Mouse (Mus musculus): Measurements from ENCODE around the gene Sdhaf4. TPM values are rescaled to one million over a fixed set of nuclear protein-coding genes. Genes with fewer than 3 reads are reported as not detected.
"Not testable (repeated sequence)": the region's sequence is repeated elsewhere in the genome, so short reads cannot be mapped to it uniquely, and the experiment has no call there.

Sdhaf4 gene
- polyA plus RNA-seq, 1 experiment from 2014 or later, result 72.1 TPM

DNA sequence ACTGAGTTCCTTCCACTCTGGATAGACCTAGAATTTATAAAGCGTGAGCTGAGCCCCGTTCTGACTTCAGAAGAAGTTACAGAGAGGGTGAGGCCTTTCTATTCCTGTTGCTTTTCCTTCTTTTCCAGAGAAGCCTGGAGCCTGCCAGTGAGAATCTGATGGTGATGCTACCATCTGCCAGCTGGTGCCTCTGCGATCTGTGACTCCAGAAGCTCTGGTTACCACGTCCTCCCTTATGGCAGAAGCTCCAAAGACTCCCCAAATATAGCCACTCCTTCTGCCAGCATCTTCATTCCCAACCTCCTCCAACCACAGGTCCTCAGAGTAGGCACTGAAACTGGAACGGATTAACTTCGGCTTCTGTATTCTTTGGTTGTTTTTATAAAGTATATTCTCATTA, 27.2 kb downstream of the Sdhaf4 start:
- 79% methylated on average over 6 of the region's 6 CpGs for WGBS
- Histone ChIP-seq H3K4me1 (ENCODE audit: insufficient read depth) (no peaks in the 10 kb centered on the region), H3K27ac (ENCODE audit: low read depth) (no peak overlapping the region), H3K27me3 (ENCODE audit: insufficient read depth, low read length) (no peaks in the 10 kb centered on the region), H3K4me3 (ENCODE audit: low read depth, low read length) (no peak overlapping the region), H3K36me3 (ENCODE audit: insufficient read depth) (no peaks in the 10 kb centered on the region), H3K4me2 (no peak overlapping the region), H3K9me3 (ENCODE audit: low read depth, low read length) (no peaks in the 10 kb centered on the region), H3K9ac (no peak overlapping the region)
- no peak for DNase-seq
- no peak for TF ChIP-seq CTCF (IDR thresholded peaks at IDR 0.05; ENCODE audit: low read depth)
- ATAC-seq (ENCODE audit: insufficient read depth), result no peak

DNA sequence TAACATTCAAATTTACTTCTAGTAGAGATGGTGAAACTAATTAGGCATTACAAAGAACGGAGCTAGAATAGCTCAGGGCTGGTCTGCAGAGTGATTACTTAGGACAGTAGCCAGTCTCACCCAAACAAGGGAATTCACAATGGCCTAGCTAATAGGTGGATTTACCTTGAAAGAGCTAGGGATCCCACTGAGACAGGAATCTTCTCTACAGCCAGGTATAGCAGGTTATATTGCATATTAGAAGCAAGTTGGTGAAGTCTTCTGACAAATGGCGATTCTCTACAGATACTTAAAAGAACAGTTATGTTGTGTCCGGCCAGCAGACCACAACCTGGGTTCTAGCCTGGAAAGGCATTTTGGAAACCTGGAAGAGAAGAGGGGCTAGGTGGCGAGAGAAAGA, 34.3 kb downstream of the Sdhaf4 start:
- DNase-seq; ATAC-seq (ENCODE audit: insufficient read depth): not testable (repeated sequence)
- WGBS, result 77% methylated on average over 3 of the region's 4 CpGs

DNA sequence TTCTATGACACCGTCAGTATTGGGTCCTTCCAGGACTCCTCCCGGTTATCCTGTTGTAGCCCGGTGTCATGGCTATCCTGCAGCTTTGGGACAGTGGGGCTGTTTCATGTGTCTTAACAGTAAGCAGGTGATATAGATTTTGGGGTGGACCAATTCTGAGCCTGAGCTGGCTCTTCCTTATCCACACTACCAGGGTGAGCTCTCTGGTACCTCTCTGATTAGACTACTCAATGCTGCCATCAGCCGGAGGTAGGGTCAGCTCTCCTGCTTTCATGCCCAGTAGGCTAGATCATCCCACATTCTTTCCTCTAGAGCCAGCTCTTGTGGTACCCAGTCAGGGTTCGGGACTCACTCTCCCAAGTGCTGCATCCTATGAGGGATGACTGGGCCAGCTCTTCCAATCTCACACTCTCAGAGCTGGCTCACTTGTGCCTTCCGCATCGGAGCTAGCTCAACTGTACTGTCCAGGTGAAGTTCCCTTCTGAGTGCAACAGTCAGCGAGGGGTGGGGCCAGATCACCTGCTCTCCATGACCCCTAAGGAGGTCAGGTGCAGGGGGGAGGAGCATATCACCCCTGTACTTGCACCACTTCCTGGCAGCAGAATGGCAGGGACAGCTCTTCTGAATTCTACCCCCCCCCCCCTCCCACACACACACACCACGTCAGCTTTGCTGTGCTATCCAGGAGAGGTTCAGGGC, 37.3 kb downstream of the Sdhaf4 start:
- no peaks in the 10 kb centered on the region for H3K36me3 ChIP-seq (ENCODE audit: insufficient read depth)
- no peaks in the 10 kb centered on the region for H3K9me3 ChIP-seq (ENCODE audit: low read depth, low read length)
- H3K4me3 ChIP-seq (ENCODE audit: low read depth, low read length), result no peak overlapping the region
- DNase-seq (no peak), ATAC-seq (ENCODE audit: insufficient read depth) (no peak)
- WGBS, result 79% methylated on average over 9 of the region's 9 CpGs
- TF ChIP-seq CTCF (IDR thresholded peaks at IDR 0.05; ENCODE audit: low read depth), result no peak
- H3K9ac ChIP-seq, result no peak overlapping the region
- no peak overlapping the region for H3K27ac ChIP-seq (ENCODE audit: low read depth)
- no peaks in the 10 kb centered on the region for H3K4me1 ChIP-seq (ENCODE audit: insufficient read depth)
- no peaks in the 10 kb centered on the region for H3K27me3 ChIP-seq (ENCODE audit: insufficient read depth, low read length)
- H3K4me2 ChIP-seq, result no peak overlapping the region

More for the DNA sequence above, 34.3 kb downstream of the Sdhaf4 start:
- not testable (repeated sequence) for H3K36me3 ChIP-seq (ENCODE audit: insufficient read depth); H3K9me3 ChIP-seq (ENCODE audit: low read depth, low read length); H3K4me2 ChIP-seq; H3K27ac ChIP-seq (ENCODE audit: low read depth); H3K4me3 ChIP-seq (ENCODE audit: low read depth, low read length); H3K27me3 ChIP-seq (ENCODE audit: insufficient read depth, low read length); H3K9ac ChIP-seq; H3K4me1 ChIP-seq (ENCODE audit: insufficient read depth)

DNA sequence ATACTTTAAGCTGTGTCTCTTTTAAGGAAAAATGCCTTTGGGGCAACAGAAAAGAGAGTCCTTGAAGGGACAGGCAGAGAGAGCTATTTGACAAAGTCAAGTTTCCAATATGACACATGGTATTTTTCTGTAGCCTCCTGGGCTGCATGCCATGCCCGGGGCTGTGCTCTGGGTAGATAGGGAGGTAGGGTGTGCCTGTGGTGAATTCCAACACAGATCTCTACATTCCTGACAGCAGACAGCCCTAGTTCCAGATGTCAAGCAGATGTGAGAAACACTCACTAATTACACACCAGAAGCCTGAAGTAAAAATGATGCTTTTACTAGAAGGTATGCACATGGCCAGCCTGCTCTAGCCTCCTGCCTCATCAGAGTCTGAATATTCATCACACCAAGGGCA, 39.2 kb downstream of the Sdhaf4 start:
- Histone ChIP-seq H3K4me2 (no peak overlapping the region), H3K4me3 (ENCODE audit: low read depth, low read length) (no peak overlapping the region), H3K9ac (no peak overlapping the region), H3K36me3 (ENCODE audit: insufficient read depth) (no peaks in the 10 kb centered on the region), H3K9me3 (ENCODE audit: low read depth, low read length) (no peaks in the 10 kb centered on the region), H3K27me3 (ENCODE audit: insufficient read depth, low read length) (no peaks in the 10 kb centered on the region), H3K4me1 (ENCODE audit: insufficient read depth) (no peaks in the 10 kb centered on the region), H3K27ac (ENCODE audit: low read depth) (no peak overlapping the region)
- no peak for TF ChIP-seq CTCF (IDR thresholded peaks at IDR 0.05; ENCODE audit: low read depth)
- DNase-seq (no peak), ATAC-seq (ENCODE audit: insufficient read depth) (no peak)
- WGBS, result 52% methylated on average over 1 of the region's 1 CpGs

DNA sequence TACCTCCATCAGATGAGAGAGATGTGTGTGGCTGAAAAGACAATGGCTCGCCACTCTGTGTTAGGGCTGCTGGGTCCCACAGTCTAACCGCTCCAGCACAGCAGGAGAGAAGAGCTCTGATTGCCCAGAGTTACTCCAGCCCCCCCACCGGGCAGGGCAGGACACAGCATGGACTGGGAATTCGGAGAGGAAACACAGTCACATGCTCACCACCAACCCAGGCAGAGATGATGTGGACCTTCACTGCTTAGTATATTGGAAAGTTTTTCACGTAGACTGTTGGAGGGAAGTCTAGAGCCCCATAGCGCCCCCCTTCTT, 46.1 kb downstream of the Sdhaf4 start:
- peak overlapping the region; percentile 54 for H3K4me2 ChIP-seq
- WGBS, result 18% methylated on average over 6 of the region's 6 CpGs
- DNase-seq (no peak), ATAC-seq (ENCODE audit: insufficient read depth) (peak; percentile 76)
- peak; percentile 7; the same call in 1 of the 2 replicates for TF ChIP-seq CTCF (IDR thresholded peaks at IDR 0.05; ENCODE audit: low read depth)
- H3K9ac ChIP-seq, result no peak overlapping the region; the same call in 1 of the 2 replicates
- H3K36me3 ChIP-seq (ENCODE audit: insufficient read depth), result no peaks in the 10 kb centered on the region
- peak overlapping the region; percentile 27 for H3K4me3 ChIP-seq (ENCODE audit: low read depth, low read length)
- no peaks in the 10 kb centered on the region for H3K4me1 ChIP-seq (ENCODE audit: insufficient read depth)
- no peaks in the 10 kb centered on the region for H3K27me3 ChIP-seq (ENCODE audit: insufficient read depth, low read length)
- H3K9me3 ChIP-seq (ENCODE audit: low read depth, low read length), result no peaks in the 10 kb centered on the region
- H3K27ac ChIP-seq (ENCODE audit: low read depth), result no peak overlapping the region

DNA sequence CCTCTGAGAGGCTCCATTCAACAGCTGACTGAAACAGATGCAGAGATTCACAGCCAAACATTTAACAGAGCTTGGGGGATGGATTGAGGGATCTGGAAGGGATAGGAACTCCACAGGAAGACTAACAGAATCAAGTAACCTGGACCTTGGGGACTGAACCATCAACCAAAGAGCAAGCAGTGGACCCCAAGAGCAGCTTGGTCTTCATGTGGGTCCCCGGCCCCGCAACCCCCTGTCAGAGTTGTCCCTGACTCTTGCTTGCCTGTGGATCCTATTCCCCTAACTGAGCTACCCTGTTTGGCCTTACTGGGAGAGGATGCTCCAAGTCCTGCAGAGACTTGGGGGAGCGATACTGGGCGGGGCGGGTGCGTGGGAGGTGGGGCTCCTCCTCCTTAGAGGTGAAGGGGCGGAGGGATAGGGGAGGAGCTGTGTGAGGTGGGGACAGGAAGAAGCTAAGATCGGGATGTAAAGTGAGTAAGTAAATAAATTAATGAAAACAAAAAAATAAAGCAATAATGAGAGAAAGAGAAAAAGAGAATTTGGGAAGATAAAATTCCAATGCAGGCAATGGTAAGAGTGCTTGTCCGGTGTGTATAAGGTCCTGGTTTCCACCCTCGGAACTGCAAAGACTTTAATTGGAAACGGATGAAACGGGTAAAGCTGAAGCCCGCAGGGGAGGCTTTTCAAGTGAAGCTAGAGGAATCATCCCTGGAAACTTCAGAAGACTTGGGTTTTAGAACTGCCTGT, 46.6 kb downstream of the Sdhaf4 start:
- WGBS, result 15% methylated on average over 13 of the region's 13 CpGs
- no peak overlapping the region for H3K9ac ChIP-seq
- no peak overlapping the region for H3K27ac ChIP-seq (ENCODE audit: low read depth)
- ATAC-seq (ENCODE audit: insufficient read depth) (peak; percentile 76; the same call in 1 of the 2 replicates), DNase-seq (peak; percentile 17)
- no peaks in the 10 kb centered on the region for H3K36me3 ChIP-seq (ENCODE audit: insufficient read depth)
- no peak for TF ChIP-seq CTCF (IDR thresholded peaks at IDR 0.05; ENCODE audit: low read depth)
- peak overlapping the region; percentile 54 for H3K4me2 ChIP-seq
- no peaks in the 10 kb centered on the region for H3K9me3 ChIP-seq (ENCODE audit: low read depth, low read length)
- H3K4me3 ChIP-seq (ENCODE audit: low read depth, low read length), result peak overlapping the region; percentile 27
- H3K27me3 ChIP-seq (ENCODE audit: insufficient read depth, low read length), result no peaks in the 10 kb centered on the region
- H3K4me1 ChIP-seq (ENCODE audit: insufficient read depth), result no peaks in the 10 kb centered on the region

DNA sequence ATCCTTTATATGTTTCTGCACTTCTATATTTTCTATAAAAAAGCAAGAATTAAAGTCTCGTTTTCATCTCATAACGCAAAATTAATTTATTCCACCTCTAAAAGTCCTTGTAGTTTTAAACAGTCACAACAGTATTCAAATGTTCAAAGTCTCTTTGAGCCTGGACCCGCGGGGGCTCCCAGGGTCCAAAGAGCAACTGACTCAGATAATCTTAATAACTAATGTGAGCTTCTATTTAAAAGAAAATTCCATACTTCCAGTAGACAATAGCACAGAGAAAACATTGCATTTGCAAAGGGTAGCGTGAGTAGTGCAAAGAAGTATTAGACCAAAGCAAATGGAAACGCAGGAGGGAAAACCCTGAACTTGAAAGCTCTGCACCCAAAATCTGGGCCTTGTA, 47.4 kb downstream of the Sdhaf4 start:
- TF ChIP-seq CTCF (IDR thresholded peaks at IDR 0.05; ENCODE audit: low read depth), result no peak

More for the DNA sequence above, 47.4 kb downstream of the Sdhaf4 start:
- Histone ChIP-seq H3K27ac (ENCODE audit: low read depth) (no peak overlapping the region), H3K4me1 (ENCODE audit: insufficient read depth) (no peaks in the 10 kb centered on the region), H3K9ac (no peak overlapping the region), H3K9me3 (ENCODE audit: low read depth, low read length) (no peaks in the 10 kb centered on the region), H3K27me3 (ENCODE audit: insufficient read depth, low read length) (no peaks in the 10 kb centered on the region), H3K4me3 (ENCODE audit: low read depth, low read length) (no peak overlapping the region), H3K4me2 (no peak overlapping the region), H3K36me3 (ENCODE audit: insufficient read depth) (no peaks in the 10 kb centered on the region)
- WGBS, result 91% methylated on average over 6 of the region's 6 CpGs
- ATAC-seq (ENCODE audit: insufficient read depth) (no peak), DNase-seq (no peak)

All from lung, embryonic 14.5 days (tissue).